Mouse (Mus musculus) spleen, postnatal 0 days (tissue): ENCODE measurements around the gene Med12l. TPM values are rescaled to one million over a fixed set of nuclear protein-coding genes. Genes with fewer than 3 reads are reported as not detected.

Experiments
- polyA plus RNA-seq: library from polyadenylated mRNA; unstranded; fragments of >200 nt; fragmentation: Nextera tagmentation; extraction: Ambion mirVana; gene quantifications from 2 replicates; pipeline ENCODE4 v1.2.1, GENCODE M21; 2015

Med12l gene
- 1.1 and 1.3 TPM in 2 replicates for polyA plus RNA-seq

DNA sequence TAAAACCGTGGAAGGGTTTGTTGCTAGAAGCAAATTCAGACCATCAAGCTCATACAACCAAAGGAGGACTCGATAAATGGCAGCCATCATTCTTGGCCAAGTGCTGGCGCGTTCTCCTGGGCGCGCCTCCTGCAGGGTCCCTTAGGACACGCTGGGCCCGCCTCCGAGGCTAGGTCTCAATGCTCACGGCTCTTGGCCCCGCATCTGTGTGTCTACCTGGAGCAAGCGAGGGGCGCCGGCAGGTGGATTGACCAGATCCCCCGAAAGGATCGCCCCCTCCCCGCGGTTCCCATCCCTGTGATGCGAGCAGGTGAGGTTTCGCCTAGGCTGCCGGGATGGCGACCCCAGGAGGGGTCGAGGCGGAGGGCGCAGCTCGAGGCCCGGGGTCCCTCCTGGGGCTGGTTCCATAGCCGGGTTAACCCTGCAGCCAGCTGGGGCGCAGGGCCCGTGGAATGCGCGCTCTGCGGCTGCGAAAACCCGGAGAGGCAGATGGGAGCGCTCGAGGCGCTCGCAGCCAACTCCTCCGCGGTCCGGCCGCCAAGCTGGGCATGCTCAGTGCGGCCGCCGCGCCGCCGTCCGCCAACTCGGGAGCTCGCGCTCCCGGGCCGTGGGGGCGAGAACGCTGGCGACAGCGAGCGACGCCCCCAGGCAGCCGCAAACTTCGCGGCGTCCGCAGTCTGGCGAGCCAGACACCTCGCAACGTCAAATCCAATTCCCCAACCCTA, at the start of gene Med12l:
Gene Med12l (plus strand): TSS at position 555 of the 725 bp plus-strand sequence.

DNA sequence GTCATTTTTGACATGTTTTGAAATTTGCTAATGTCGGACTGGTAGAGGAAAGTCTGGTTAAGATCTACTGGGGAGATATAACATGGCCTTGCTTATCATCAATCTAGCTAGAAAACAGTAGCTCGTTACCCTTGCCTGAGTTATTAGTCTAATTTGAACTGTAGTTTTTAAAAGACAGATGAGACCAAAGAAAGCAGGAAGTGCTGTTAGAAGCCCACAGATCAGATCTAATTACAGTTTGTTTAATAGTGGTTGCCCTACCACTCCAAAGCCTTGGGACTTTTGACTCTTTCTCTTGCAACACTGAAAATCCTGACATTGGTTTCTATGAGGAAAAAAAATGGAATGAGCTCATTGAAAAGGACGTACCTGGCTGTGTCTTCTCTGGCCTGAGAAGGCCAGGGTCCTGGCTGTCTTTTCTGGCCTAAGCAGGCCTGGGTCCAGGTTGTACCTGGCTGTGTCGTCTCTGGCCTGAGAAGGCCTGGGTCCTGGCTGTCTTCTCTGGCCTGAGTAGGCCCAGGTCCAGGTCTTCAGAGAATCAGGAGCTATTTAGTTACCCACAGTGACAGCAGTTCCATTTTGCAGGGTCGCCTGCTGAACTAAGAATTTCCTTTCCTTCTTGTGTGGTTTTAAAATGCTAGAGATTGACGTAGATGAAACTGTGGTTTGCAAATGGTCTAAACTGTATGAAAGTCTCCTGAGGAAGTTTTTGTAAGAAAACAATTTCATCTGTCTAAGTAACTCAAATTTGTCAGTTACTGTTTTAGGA, 95.8 kb downstream of the Med12l start, which contains the start of gene Gpr171:
Gene Gpr171 (minus strand): TSS at position 604 of the 769 bp plus-strand sequence.

DNA sequence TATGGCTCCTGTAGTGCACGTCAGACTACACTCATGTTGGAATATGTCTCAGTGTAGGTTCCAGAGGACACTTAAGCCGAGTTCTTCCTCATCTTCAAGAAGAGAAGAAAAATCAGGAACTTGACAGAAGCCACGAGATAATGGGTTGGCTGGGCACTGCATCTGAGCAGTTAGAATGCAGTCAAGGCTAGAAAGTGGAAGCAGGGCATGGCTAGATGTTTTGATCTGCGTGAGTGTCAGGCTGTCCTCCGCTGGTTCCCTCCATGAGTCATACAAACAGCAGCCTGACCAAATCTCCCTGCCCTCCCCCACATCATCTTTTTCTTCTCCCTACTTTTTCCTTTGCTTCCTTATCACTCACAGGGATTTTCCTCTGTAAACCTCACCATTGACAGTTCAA, 147.8 kb downstream of the Med12l start, which contains the start of gene P2ry14:
Gene P2ry14 (minus strand): TSS at position 195 of the 400 bp plus-strand sequence.

DNA sequence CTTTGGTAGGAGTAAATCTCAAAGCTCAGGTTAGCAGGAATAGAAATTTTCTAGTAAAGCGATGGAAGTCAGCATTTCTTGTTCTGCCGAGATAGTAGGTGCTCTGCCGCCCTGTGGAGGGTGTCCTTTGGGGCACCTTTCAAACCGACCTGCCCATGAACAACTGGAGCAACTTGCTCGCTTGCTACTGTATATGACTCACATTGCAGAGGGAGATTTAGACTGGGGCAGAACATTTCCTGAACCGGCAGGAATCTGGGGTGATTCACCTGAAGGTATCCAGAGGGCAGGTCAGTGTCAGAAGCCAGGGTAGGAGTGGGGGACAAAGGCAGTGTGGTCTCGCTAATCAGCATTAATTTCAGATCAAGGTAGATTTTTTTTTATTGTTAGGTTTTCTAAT, 189.3 kb downstream of the Med12l start, which contains the start of gene Gpr87:
Gene Gpr87 (minus strand): TSS at position 167 of the 400 bp plus-strand sequence.

DNA sequence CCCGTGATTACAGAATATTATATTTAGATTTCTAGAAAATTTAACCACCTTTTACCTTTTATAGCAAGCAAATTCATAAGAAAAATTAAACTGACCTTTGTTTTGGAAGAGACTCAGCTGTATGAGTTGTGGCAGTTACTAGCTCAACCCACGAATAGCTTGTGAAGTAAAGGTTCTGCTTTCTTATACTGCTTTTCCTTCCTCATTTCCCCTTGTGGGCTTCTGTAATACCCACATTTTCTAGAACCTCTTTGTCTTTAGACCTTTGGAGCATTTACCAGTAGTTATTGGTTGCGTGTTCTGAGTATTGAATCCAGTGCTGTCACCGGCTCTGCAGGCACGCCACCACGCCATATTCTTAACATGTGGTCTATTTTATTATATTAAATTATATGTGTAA, 205.1 kb downstream of the Med12l start, which contains the start of gene P2ry13:
Gene P2ry13 (minus strand): TSS at position 156 of the 400 bp plus-strand sequence.

DNA sequence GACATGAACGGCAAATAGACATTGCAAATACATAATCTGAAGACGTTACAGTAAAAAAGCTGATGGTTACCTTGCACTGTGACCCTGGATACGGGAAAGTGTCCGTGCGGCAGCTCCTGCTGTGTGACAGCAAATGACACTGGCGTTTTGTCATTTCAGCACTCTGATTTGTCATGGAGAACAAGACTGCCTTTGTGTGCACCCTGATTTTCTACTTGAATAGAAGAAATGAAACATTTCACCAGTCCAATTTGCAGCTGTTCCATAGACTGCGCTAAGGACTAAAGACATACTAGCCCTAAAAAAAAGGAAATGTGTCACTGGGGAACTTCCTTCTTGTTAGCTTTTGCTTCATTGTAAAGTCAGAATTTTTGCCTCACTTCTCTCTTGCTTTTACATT, 257.1 kb downstream of the Med12l start, which contains the start of gene P2ry12:
Gene P2ry12 (minus strand): TSS at position 168 of the 400 bp plus-strand sequence.

DNA sequence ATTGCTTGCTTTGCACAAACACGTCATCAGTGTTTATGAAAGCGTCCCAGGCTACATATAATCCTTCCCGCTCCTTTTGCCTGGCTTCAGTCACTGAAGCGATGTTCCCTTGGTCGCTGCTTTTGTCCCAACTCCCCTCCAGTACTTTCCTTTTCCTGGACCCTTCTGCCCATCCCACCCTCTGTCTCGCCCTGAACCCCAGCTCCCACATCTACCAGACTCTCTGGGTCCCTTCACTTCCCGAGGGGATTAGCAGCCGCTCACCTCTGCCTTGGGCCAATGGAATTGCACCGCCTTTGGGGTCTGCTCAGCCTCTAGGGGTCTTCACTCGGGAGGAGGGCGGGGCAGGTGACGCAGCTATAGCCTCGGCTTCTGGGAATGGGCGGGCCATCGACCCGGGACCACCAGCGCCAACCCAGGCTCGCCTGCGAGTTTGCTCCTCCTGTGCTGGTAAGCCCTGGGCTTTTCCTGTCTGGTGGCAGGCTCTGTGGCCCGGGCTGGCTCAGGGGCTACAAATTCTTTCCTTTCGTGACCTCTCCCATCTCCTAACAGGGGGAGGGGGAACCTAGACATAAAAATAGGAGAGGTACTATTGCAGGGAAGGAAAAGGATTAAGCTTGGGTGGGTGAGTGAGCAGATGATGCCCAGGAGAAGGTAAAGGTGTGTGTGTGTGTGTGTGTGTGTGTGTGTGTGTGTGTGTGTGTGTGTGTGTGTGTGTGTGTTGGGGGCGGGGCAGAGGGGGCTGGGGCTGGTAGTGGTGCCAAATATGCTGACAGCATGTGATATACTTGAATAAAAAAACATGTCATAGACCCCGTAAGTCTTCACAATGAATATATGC, 338.7 kb downstream of the Med12l start, which contains the start of gene Igsf10:
Gene Igsf10 (minus strand): TSS at position 330 of the 841 bp plus-strand sequence.

Other genes starting within 250 kb of the Med12l start
- not detected in 2 replicates for gene Mindy4b-ps, start 183.5 kb upstream of the Med12l start, polyA plus RNA-seq
- gene Clrn1, start 120.5 kb upstream of the Med12l start, polyA plus RNA-seq: not detected in 2 replicates
- gene Gpr171, start 96.0 kb downstream of the Med12l start, polyA plus RNA-seq: 3.3 and 4.2 TPM in 2 replicates
- gene P2ry14, start 147.8 kb downstream of the Med12l start, polyA plus RNA-seq: 10.1 and 11.4 TPM in 2 replicates
- gene Gpr87, start 189.3 kb downstream of the Med12l start, polyA plus RNA-seq: 0.11 TPM in 1 of 2 replicates, not detected in the other
- 3.6 and 5.4 TPM in 2 replicates for gene P2ry13, start 205.1 kb downstream of the Med12l start, polyA plus RNA-seq